Mouse (Mus musculus) heart, postnatal 14 days (tissue): ENCODE measurements around the gene Ppp1r9a. TPM values are rescaled to one million over a fixed set of nuclear protein-coding genes. Genes with fewer than 3 reads are reported as not detected.

ENCODE experiments used
- DNase-seq, 2 experiments: peaks; one replicate each; pipeline ENCODE4 v3.0.0; 2021 to 2022
- intact Hi-C: fragments of 180-260 bp; cut with DNase I; formaldehyde crosslinking; loops from one replicate; pipeline ENCODE4 v1.15.1; 2025
- total RNA-seq, 2 experiments: library from RNA; stranded (reverse); gene quantifications; 2 replicates each; pipeline ENCODE4 v1.2.3; 2021

Ppp1r9a gene
- total RNA-seq, 2 experiments from 2014 or later, result 18.1 to 18.6 TPM

- intact Hi-C loops, result no loop called here
- DNase-seq, result no peak
These were observed 134.5 kb downstream of the Ppp1r9a start for GRCm38 (mm10) chr6:5037225-5037624.

GRCm38 (mm10) chr6:5038140-5038749, 135.5 kb downstream of the Ppp1r9a start:
- no peak for DNase-seq
- intact Hi-C loops, result no loop called here

DNA sequence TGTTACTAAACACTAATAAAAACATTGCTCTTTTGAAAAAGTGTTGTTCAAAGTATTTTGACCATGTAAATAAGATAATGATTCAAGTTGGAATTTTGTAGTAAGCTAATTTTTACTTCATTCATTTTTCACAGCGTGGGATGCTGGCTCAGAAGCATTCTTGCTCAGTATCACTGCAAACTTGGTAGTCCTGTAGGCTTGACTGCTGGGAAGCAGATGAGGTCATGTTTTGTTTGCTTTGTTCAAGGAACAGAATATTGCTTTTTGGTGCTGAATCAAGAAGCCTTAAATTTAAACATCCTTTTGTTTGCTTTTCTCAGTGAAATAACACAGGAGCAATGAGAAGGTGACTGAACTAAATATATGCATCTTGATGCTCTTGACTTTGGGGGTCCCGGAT, 136.6 kb downstream of the Ppp1r9a start:
- DNase-seq, result no peak
- intact Hi-C loops, result no loop called here

DNA sequence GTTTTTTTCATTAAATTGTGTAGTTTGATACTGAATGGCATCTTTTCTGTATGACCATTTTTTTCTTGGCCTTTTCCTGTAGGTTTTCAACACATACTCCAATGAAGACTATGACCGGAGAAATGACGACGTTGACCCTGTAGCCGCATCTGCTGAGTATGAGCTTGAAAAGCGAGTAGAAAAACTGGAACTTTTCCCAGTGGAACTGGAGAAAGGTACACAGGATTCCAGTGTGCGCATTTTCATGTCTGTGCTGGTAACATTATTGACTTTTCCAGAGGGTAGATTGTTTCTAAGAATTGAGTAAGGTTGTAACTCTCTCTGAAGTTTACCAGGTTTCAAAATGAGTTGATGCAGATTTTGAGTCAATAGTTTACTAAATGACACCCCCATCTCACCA, 143.1 kb downstream of the Ppp1r9a start:
- intact Hi-C loops, result no loop called here
- DNase-seq, result no peak

- intact Hi-C loops, result no loop called here
- DNase-seq, result no peak
These were observed 145.3 kb downstream of the Ppp1r9a start for GRCm38 (mm10) chr6:5048025-5048424.

DNA sequence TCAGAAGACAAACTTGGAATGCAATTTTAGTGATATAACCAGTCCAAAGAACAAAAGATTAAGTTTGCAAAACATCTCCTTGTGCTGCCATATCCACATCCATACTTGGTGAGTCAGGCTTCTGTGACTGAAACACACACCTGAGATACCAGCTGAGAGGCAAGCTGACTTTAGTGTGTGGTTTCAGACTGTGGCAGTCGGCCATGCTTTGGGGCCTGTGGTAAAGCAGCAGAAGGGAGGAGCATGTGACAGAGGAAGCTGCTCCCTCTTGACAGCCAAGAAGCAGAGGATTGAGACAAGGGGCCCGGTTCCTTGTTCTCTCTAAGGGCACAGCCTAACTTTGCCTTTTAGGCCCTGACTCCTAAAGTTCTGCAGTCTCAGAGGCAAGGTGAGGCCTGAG, 149.6 kb downstream of the Ppp1r9a start:
- intact Hi-C loops, result no loop called here
- DNase-seq, result no peak

DNA sequence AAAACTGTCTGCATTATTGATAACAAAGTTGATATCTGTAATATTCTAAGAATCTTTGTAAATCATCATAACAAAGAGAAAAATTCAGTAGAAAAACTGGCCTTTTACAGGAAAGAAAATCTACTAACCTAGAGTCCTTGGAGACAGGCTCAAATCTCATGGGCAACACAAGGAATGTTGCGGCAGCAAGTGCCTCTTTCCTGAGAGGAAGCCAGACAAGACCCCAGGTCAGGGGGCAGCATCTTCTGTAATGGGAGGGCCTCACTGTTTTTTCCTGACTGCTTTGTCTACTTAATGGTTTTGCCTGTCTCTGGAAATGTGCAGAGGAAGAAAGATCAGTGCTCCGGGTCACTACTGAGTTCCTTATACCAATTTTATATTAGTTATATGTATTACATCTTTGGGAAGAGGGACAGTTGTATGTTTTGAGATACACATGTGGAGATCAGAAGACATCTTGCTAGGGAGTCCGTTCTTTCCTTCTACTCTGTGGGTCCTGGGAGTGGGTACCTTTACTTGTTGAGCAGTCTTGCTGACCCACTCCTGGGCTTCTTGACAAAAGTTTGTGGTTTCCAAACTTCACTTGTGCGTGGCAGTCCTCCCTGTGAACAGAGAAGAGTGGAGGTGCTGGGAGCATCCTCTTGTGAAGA, 151.9 kb downstream of the Ppp1r9a start:
- intact Hi-C loops, result no loop called here
- DNase-seq, result no peak

DNA sequence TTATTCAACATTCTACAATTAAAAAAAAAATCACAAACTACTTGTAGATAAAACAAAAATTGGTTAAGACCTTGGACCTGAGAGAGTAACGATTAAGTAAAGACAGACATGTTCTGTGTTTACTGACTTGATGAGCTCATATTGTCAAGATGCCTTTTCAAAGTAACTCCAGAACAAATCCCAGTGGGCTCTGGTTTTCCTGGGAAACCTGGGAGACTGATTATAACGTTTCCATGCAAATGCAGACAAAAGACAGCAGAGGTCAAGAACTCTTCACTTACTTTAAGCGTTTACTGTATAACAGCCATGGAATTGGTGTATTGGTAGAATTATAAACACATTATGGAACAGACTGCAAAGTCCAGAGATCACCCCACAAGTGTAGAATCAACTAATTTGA, 172.0 kb downstream of the Ppp1r9a start:
- intact Hi-C loops, result no loop called here
- DNase-seq, result no peak

- intact Hi-C loops, result no loop called here
- no peak for DNase-seq
These were observed 173.0 kb downstream of the Ppp1r9a start for GRCm38 (mm10) chr6:5075680-5076079.

GRCm38 (mm10) chr6:5078009-5078408, 175.3 kb downstream of the Ppp1r9a start:
- intact Hi-C loops, result no loop called here
- DNase-seq, result no peak

DNA sequence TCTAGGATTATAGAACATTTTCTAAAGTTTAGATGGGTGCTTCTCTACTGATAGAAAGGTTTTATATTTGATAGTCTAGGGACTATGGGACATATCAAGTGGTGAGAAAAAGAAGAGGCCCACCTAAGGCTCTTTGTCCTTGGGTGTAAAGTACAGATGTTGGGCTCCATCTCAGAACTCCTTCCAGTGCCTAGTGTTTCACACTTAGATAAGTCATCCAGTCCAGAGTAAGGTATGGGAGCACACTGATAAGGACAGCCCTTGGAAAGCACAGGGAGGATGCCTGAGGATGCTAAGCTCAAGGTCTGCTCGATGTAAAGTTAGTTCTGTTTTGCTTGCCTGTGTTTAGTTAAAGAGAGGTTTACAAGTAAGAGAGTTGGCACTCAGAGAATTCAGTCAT, 176.4 kb downstream of the Ppp1r9a start:
- no peak for DNase-seq
- intact Hi-C loops, result no loop called here

GRCm38 (mm10) chr6:5080094-5080493, 177.4 kb downstream of the Ppp1r9a start:
- intact Hi-C loops, result no loop called here
- no peak for DNase-seq

- no peak for DNase-seq
- intact Hi-C loops, result no loop called here
These were observed 177.8 kb downstream of the Ppp1r9a start for GRCm38 (mm10) chr6:5080496-5080895.

GRCm38 (mm10) chr6:5081099-5081498, 178.4 kb downstream of the Ppp1r9a start:
- intact Hi-C loops, result no loop called here
- no peak for DNase-seq

DNA sequence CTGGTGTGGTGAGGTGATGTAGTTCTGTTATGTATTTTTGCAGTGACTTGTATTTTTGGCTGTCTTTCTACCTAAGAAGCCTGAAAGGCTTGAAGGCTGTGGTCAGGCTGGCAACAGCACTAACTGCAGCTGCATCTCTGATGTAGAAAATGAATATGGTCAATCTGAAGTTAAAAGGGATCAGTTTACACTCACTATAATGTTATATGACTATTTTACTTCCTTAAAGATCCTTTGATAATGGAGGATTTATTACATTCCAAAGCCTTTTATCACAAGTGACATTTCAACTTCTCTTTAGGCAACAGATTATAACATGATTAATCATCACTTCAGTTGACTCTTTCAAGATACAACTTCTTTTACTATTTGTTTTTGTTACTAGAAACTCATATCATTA, 179.4 kb downstream of the Ppp1r9a start:
- intact Hi-C loops, result no loop called here
- no peak for DNase-seq

DNA sequence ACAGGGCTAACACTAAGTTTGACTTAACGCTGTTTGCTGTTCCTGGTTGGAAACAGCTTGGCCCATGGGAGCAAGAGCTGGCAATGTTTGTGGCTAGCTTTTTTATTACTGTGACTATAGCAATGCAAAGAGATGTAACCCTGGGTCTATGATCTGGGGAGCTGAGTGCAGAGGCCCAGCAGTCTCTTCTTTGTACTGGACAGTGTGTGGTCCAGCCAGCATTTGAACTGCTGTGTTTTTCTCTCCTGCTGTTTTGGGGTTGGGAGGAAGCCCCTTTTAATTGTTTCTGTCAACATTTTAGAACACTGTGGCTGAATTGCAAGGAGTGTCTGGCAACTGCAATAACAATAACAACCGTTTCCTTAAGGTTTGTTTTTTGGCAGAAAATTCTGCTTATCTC, 180.0 kb downstream of the Ppp1r9a start:
- no peak for DNase-seq
- intact Hi-C loops, result no loop called here

DNA sequence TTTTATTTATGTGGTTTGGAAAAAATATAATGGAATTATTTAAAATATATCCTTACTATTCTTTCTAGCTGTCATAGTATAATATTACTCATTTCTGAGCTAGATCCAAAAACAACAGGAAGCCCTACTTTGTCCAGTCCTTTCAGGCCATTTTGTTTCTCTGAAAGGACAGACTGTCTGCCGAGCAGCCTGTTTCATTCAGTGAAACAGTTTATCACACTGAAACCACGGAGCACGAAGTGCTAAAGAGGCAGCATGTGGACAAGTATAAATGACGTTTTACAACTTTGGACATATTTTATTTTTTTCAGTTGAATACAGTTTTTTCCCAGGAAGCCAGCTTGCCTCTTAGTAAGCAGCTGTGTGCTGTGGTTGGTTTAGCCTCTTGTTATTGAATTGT, 181.2 kb downstream of the Ppp1r9a start:
- DNase-seq, result no peak
- intact Hi-C loops, result no loop called here

GRCm38 (mm10) chr6:5091873-5092272, 189.2 kb downstream of the Ppp1r9a start:
- intact Hi-C loops, result no loop called here
- DNase-seq, result no peak

DNA sequence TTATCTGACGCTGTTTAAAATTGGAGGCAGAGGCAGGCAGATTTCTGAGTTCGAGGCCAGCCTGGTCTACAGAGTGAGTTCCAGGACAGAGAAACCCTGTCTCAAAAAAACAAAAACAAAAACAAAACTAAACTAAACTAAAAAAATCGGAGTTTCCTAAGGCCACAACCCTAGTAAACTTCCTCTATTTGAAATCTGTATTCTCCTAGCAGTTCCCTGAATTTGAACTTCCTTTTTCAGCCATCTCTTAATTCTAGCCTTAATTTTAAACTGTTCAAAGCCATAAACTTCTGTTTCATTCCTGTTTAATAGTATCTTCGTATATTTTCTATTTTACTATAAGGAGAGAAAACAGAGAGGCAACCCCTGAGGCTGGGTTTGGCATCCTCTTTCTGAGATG, 190.1 kb downstream of the Ppp1r9a start:
- intact Hi-C loops, result no loop called here
- no peak for DNase-seq

DNA sequence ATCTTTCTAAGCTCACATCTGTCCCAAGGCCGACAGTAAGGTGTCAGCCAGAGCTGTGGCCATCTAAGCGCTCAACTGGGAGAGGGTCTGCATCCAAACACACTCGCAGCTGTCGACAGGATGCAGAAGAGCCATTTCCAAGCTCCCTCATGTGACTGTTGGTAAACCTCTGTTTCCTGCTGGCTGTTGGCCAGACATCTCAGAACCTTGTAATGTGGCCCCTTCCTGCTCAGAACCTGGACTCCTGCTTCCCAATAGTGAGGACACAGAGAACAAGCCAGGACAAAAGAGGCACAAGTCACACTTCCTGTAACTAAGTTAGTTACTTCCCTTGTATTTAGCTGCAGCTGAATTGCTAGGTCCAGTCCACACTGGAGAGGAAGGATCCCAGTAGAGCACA, 190.8 kb downstream of the Ppp1r9a start:
- DNase-seq, result peak; percentile 66 to 72
- intact Hi-C loops, result no loop called here

DNA sequence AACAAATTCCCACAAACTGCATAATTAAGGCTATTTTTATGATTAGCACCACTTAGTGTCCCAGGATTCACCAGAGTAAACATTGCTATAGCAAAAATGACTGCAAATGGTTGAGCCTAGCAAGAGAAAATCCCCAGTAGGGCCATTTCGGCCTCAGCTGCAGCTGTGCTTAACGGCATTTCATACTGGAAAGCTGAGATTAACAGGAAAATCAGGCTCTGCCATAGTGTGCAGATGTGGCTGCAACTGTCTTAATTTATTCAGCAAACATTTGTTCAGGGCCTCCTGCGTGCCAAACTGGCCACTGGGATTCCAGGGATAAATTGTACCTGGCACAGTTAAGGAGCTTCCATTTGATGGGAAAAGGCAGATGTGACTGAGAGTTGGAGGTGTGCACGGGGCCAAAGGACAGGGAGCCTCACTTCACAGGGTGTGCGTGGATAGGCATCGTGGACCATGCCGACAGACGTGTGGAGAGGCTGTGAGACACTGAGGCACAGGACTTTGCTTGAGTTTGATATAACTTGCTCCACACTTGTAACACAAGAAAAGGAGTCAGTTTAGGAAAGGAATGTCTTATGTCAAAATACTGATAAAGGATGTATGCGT, 192.8 kb downstream of the Ppp1r9a start:
- no peak for DNase-seq
- intact Hi-C loops, result no loop called here

- intact Hi-C loops, result no loop called here
These were observed 194.6 kb downstream of the Ppp1r9a start for GRCm38 (mm10) chr6:5097309-5097708.

More at GRCm38 (mm10) chr6:5097309-5097708, 194.6 kb downstream of the Ppp1r9a start:
- no peak for DNase-seq
